Mouse (Mus musculus) mesoderm, embryonic 11.5 days (tissue): ENCODE measurements around the gene Tex2.

ENCODE experiments used
- DNase-seq: peaks from one replicate; pipeline ENCODE4 v3.0.0-alpha.2; 2012; ENCODE audit warnings: low read depth, low spot score

The Tex2 gene

GRCm38 (mm10) chr11:106486042-106486865 lies 127.0 kb downstream of the Tex2 start:
- DNase-seq: no peak

- DNase-seq: no peak
Observed at GRCm38 (mm10) chr11:106485611-106486010, 127.6 kb downstream of the Tex2 start.

- no peak for DNase-seq
Observed at GRCm38 (mm10) chr11:106484875-106485274, 128.3 kb downstream of the Tex2 start.

- no peak for DNase-seq
Observed at GRCm38 (mm10) chr11:106482867-106483266, 130.4 kb downstream of the Tex2 start.

GRCm38 (mm10) chr11:106481651-106482050 lies 131.6 kb downstream of the Tex2 start:
- no peak for DNase-seq

GRCm38 (mm10) chr11:106480530-106480885 lies 132.7 kb downstream of the Tex2 start:
- no peak for DNase-seq

- no peak for DNase-seq
Observed at GRCm38 (mm10) chr11:106479619-106480529, 133.3 kb downstream of the Tex2 start.

GRCm38 (mm10) chr11:106478745-106479144 lies 134.5 kb downstream of the Tex2 start:
- no peak for DNase-seq

- DNase-seq: no peak
Observed at GRCm38 (mm10) chr11:106477505-106478160, 135.6 kb downstream of the Tex2 start.

- DNase-seq: no peak
Observed at GRCm38 (mm10) chr11:106475309-106475708, 137.9 kb downstream of the Tex2 start.

- no peak for DNase-seq
Observed at GRCm38 (mm10) chr11:106471629-106472028, 141.6 kb downstream of the Tex2 start.

- DNase-seq: no peak
Observed at GRCm38 (mm10) chr11:106468509-106468908, 144.7 kb downstream of the Tex2 start.

- no peak for DNase-seq
Observed at GRCm38 (mm10) chr11:106465932-106466331, 147.3 kb downstream of the Tex2 start.

GRCm38 (mm10) chr11:106465545-106465903 lies 147.7 kb downstream of the Tex2 start:
- no peak for DNase-seq

GRCm38 (mm10) chr11:106464681-106465544 lies 148.3 kb downstream of the Tex2 start:
- DNase-seq: no peak

- no peak for DNase-seq
Observed at GRCm38 (mm10) chr11:106463845-106464244, 149.4 kb downstream of the Tex2 start.

- no peak for DNase-seq
Observed at GRCm38 (mm10) chr11:106462309-106462708, 150.9 kb downstream of the Tex2 start.

- DNase-seq: no peak
Observed at GRCm38 (mm10) chr11:106461145-106461932, 151.9 kb downstream of the Tex2 start.

- DNase-seq: no peak
Observed at GRCm38 (mm10) chr11:106460671-106461070, 152.6 kb downstream of the Tex2 start.

- no peak for DNase-seq
Observed at GRCm38 (mm10) chr11:106458540-106458939, 154.7 kb downstream of the Tex2 start.
